Mouse (Mus musculus): ENCODE measurements around the gene Ccr1. TPM values are rescaled to one million over a fixed set of nuclear protein-coding genes. Genes with fewer than 3 reads are reported as not detected.
"Not testable (repeated sequence)": the region's sequence is repeated elsewhere in the genome, so short reads cannot be mapped to it uniquely, and the experiment has no call there.

Ccr1 gene
- 3.6 and 11.7 TPM in 2 replicates for total RNA-seq (2017)

DNA sequence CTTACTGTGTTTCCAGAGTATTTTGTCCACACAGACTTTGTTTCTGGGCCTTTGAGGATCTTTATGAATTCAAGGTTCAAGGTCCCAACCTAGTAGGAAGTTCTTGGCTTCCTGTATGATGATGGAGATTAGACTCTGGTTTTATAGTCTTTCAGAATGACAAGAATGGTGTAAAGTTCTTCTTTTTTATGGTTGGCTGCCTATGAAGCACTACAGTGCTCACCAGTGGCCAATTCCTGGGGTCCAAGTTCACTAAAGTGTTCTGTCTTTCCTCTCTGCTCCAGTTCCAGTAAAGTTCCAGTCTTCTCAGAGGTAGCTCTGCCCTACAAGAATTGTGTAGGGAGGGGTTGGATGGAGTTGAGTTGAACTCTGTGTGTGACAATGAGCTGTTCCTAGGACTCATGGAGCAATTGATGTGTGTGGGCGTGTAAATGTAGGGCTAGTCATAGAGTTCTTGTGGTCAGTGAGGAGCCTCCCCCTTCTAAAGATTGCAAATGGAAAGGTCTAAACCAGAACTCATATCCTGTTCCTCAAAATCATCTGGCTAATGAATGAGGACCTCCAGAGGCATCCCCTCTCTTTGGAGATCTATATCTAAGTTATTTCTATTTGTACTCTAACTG, at the start of gene Ccr1:
Ccr1 (minus strand) TSS at position 403 of the 623 bp plus-strand sequence.
- peak; percentile 59 to 75 for ATAC-seq (replicated peaks in 1 of 2; ENCODE audit: insufficient read depth in 1 of 2, low FRiP score in 2 of 2, low TSS enrichment in 1 of 2, low read depth in 1 of 2, poor library complexity in 2 of 2, severe bottlenecking in 2 of 2)

GRCm38 (mm10) chr9:124016048-124016447, 47.6 kb upstream of the Ccr1 start:
- peak; percentile 44 to 57; a peak in 3 of 4 replicates for ATAC-seq (replicated peaks in 1 of 2; ENCODE audit: insufficient read depth in 1 of 2, low FRiP score in 2 of 2, low TSS enrichment in 1 of 2, low read depth in 1 of 2, poor library complexity in 2 of 2, severe bottlenecking in 2 of 2)

GRCm38 (mm10) chr9:124014985-124015652, 46.6 kb upstream of the Ccr1 start:
- ATAC-seq (replicated peaks in 1 of 2; ENCODE audit: insufficient read depth in 1 of 2, low FRiP score in 2 of 2, low TSS enrichment in 1 of 2, low read depth in 1 of 2, poor library complexity in 2 of 2, severe bottlenecking in 2 of 2), result no peak

- no peak for ATAC-seq (replicated peaks in 1 of 2; ENCODE audit: insufficient read depth in 1 of 2, low FRiP score in 2 of 2, low TSS enrichment in 1 of 2, low read depth in 1 of 2, poor library complexity in 2 of 2, severe bottlenecking in 2 of 2)
Measured at GRCm38 (mm10) chr9:124013270-124013669, 44.8 kb upstream of the Ccr1 start.

- ATAC-seq (replicated peaks in 1 of 2; ENCODE audit: insufficient read depth in 1 of 2, low FRiP score in 2 of 2, low TSS enrichment in 1 of 2, low read depth in 1 of 2, poor library complexity in 2 of 2, severe bottlenecking in 2 of 2), result no peak
Measured at GRCm38 (mm10) chr9:124012691-124013090, 44.2 kb upstream of the Ccr1 start.

GRCm38 (mm10) chr9:123999784-124000183, 31.3 kb upstream of the Ccr1 start:
- no peak for ATAC-seq (replicated peaks in 1 of 2; ENCODE audit: insufficient read depth in 1 of 2, low FRiP score in 2 of 2, low TSS enrichment in 1 of 2, low read depth in 1 of 2, poor library complexity in 2 of 2, severe bottlenecking in 2 of 2)

GRCm38 (mm10) chr9:123997719-123998118, 29.2 kb upstream of the Ccr1 start:
- no peak; a peak in 1 of 4 replicates for ATAC-seq (replicated peaks in 1 of 2; ENCODE audit: insufficient read depth in 1 of 2, low FRiP score in 2 of 2, low TSS enrichment in 1 of 2, low read depth in 1 of 2, poor library complexity in 2 of 2, severe bottlenecking in 2 of 2)

- peak; percentile 59 to 64; a peak in 3 of 4 replicates for ATAC-seq (replicated peaks in 1 of 2; ENCODE audit: insufficient read depth in 1 of 2, low FRiP score in 2 of 2, low TSS enrichment in 1 of 2, low read depth in 1 of 2, poor library complexity in 2 of 2, severe bottlenecking in 2 of 2)
Measured at GRCm38 (mm10) chr9:123991312-123991906, 22.9 kb upstream of the Ccr1 start.

DNA sequence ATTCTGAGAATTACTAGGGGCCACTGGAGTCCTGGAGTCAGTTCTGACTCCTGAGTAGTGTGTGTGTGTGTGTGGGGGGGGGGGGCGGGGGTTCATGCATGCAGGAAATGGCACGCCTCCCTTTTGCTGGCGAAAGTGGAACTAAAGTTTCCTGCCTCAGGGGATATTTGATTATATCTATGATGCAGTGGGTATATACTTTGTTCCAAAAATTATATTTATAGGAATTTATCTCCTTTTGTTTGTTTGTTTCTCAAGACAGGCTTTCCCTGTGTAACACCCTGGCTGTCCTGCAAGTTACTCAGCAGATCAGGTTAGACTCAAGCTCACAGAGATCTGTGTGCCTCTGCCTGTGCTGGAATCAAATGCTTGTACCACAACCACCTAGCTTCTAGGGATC, 21.2 kb upstream of the Ccr1 start:
- peak in 1 of 2 experiments; percentile 29; a peak in 1 of 4 replicates for ATAC-seq (replicated peaks in 1 of 2; ENCODE audit: insufficient read depth in 1 of 2, low FRiP score in 2 of 2, low TSS enrichment in 1 of 2, low read depth in 1 of 2, poor library complexity in 2 of 2, severe bottlenecking in 2 of 2)

DNA sequence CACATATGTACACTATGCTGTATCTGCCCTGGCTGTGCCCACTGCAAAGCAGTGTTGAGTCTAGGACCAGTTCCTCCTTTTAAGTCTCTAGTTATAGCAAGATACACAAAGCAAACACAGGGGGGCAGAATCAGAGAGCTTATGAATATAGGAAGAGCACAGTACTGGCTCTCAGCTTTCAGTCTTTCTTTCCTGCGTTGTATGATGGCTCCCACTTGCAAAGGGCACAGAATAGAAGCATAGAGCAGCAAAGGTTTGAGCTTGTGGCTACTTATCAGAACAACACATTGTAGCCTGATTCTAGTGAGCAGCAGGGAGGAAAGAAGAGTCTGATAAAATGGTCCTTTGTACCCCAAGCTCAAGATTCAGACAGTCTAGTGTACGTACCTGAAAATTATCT, 17.7 kb upstream of the Ccr1 start:
- ATAC-seq (replicated peaks in 1 of 2; ENCODE audit: insufficient read depth in 1 of 2, low FRiP score in 2 of 2, low TSS enrichment in 1 of 2, low read depth in 1 of 2, poor library complexity in 2 of 2, severe bottlenecking in 2 of 2), result peak; percentile 86 to 90

DNA sequence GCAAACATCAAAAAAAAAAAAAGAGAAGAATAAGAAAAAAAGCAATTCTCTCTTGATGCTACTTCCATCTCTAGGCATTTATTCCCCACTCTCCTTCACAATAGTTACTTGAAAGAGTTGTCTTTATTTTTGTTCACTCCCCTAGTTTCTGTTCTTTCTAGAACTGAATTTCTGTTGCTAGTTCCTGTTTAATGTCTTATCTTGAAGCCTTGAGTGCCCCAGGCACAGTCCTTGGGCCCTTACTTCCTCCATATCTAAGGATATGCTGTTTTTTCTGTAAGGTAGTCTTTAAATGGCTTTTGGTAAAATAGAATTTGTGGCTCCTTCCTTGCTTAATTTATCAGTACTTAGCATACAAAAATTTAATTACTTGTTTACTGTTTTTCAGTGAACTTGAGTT, 16.5 kb upstream of the Ccr1 start:
- peak; percentile 59 to 65; a peak in 3 of 4 replicates for ATAC-seq (replicated peaks in 1 of 2; ENCODE audit: insufficient read depth in 1 of 2, low FRiP score in 2 of 2, low TSS enrichment in 1 of 2, low read depth in 1 of 2, poor library complexity in 2 of 2, severe bottlenecking in 2 of 2)

GRCm38 (mm10) chr9:123982720-123983119, 14.2 kb upstream of the Ccr1 start:
- ATAC-seq (replicated peaks in 1 of 2; ENCODE audit: insufficient read depth in 1 of 2, low FRiP score in 2 of 2, low TSS enrichment in 1 of 2, low read depth in 1 of 2, poor library complexity in 2 of 2, severe bottlenecking in 2 of 2), result no peak

- no peak for ATAC-seq (replicated peaks in 1 of 2; ENCODE audit: insufficient read depth in 1 of 2, low FRiP score in 2 of 2, low TSS enrichment in 1 of 2, low read depth in 1 of 2, poor library complexity in 2 of 2, severe bottlenecking in 2 of 2)
Measured at GRCm38 (mm10) chr9:123981909-123982308, 13.4 kb upstream of the Ccr1 start.

DNA sequence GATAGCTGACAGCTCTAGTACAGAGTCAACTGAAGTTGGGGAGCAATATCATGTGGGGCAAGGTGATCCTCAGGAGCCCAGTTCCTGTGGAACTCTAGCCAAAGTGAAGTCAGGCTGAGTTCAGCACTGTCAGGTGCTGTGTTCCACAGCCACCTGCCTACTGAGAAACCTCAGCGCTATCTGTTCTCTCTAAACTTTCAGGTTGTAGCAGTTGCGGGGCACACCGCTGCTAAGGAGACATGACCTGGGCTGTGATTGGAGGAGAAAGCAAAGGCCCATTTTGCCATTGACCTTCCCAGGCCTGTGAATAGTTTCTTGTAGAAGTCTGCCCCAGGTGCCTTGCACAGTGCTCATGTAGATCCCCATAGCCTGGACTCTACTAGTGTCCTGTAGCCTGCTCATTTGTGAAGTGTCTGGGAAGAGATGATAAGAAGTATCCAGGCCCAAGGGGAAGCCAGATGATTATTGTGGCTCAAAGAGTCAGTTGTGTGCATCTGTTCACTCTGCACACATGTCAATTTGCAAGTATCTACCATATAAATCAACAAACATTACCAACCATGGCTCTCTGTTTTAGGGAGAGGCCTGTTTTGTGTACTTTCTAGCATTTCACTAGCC, 12.5 kb upstream of the Ccr1 start:
- not testable (repeated sequence) for ATAC-seq (replicated peaks in 1 of 2; ENCODE audit: insufficient read depth in 1 of 2, low FRiP score in 2 of 2, low TSS enrichment in 1 of 2, low read depth in 1 of 2, poor library complexity in 2 of 2, severe bottlenecking in 2 of 2)

GRCm38 (mm10) chr9:123978308-123978707, 9.8 kb upstream of the Ccr1 start, which contains the start of gene Ccr1l1:
TSS of gene Ccr1l1 (minus strand) at chr9:123978408.
- no peak for ATAC-seq (replicated peaks in 1 of 2; ENCODE audit: insufficient read depth in 1 of 2, low FRiP score in 2 of 2, low TSS enrichment in 1 of 2, low read depth in 1 of 2, poor library complexity in 2 of 2, severe bottlenecking in 2 of 2)

GRCm38 (mm10) chr9:123976876-123977663, 8.6 kb upstream of the Ccr1 start:
- no peak for ATAC-seq (replicated peaks in 1 of 2; ENCODE audit: insufficient read depth in 1 of 2, low FRiP score in 2 of 2, low TSS enrichment in 1 of 2, low read depth in 1 of 2, poor library complexity in 2 of 2, severe bottlenecking in 2 of 2)

DNA sequence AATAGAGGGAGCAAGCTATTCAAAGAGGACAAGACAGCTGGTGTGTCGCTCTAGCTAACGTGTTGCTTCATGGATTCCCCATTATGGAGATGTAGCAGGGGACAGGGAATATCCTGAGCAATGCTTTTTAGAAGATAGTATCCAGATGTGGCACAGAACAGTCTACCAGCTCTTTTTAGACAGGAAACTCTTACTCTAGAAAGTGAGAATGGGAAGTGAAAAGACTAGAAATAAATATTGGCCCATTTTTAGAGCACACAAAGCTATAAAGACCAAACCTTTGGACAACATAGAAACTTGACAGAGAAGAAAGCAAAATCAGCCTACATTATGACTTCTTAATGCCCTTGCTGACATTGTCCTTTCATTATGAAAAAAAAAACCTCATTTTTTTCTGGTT, 7.1 kb upstream of the Ccr1 start:
- ATAC-seq (replicated peaks in 1 of 2; ENCODE audit: insufficient read depth in 1 of 2, low FRiP score in 2 of 2, low TSS enrichment in 1 of 2, low read depth in 1 of 2, poor library complexity in 2 of 2, severe bottlenecking in 2 of 2), result no peak
